Mouse (Mus musculus) lung, adult 2 months (tissue): Measurements from ENCODE around the gene Grap.

Experiments used
- CTCF ChIP-seq: fragments of 200-500 bp; IDR thresholded peaks from 2 replicates; pipeline ENCODE4 v1.5.1; 2011; ENCODE audit warnings: mild to moderate bottlenecking, low read length, control low read depth; ENCODE audit not compliant: insufficient read depth
- POLR2A ChIP-seq: fragments of 200-500 bp; IDR thresholded peaks from 2 replicates; pipeline ENCODE4 v1.6.1; 2011; ENCODE audit warnings: low read depth, mild to moderate bottlenecking, control low read depth, low read length, borderline replicate concordance; ENCODE audit errors: extremely low read depth

DNA sequence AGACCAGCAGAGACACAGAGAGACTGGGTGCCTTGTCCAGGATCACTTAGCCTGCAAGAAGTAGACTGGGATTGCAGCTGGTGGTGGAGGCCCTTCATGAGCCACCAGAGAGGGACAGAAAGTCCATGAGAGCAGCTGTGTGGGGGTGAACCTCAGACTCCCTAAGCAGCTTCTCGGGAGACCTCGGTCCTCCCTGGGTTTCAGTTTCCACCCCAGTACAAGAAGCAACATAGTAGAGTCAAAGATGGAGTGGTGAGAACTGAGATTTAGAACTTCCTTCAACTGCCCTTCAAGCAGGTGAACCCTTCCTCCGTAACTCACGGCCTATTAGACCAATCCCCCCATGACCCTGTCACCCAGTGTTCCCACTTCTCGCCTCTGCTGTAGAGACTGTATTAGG, 9.1 kb downstream of the Grap start:
- no peak for TF ChIP-seq CTCF
- no peak for TF ChIP-seq POLR2A
